Mouse (Mus musculus): Measurements from ENCODE around the gene Ppard.

GRCm38 (mm10) chr17:28272281-28272680, 39.8 kb downstream of the Ppard start:
- TF ChIP-seq TAL1 (IDR thresholded peaks at IDR 0.05; ENCODE audit: low read length): no peak
- TF ChIP-seq GATA1 (IDR thresholded peaks at IDR 0.05; ENCODE audit: low read length): no peak

Measured in erythroblast, embryonic 14.5 days (primary cell).